Mouse (Mus musculus): ENCODE results near the gene Smok3a. TPM values are rescaled to one million over a fixed set of nuclear protein-coding genes. Genes with fewer than 3 reads are reported as not detected.

The Smok3a gene
- polyA plus RNA-seq (2012; rRNA removed) = not detected in 2 replicates

GRCm38 (mm10) chr5:138020961-138021479 lies at the start of gene Smok3a, which contains the start of gene Smok3b:
TSS of gene Smok3a (plus strand) at chr5:138021261.
TSS of gene Smok3b (plus strand) at chr5:138021429.

GRCm38 (mm10) chr5:137981300-137981699 lies 39.8 kb upstream of the Smok3a start, which contains the start of gene Azgp1:
TSS of gene Azgp1 (plus strand) at chr5:137981520.

GRCm38 (mm10) chr5:138052894-138053293 lies 31.8 kb downstream of the Smok3a start, which contains the start of gene Smok3c:
TSS of gene Smok3c (plus strand) at chr5:138053194.

Other genes with a start within 250 kb of the Smok3a start
- gene Ppp1r35, start 242.4 kb upstream of the Smok3a start, polyA plus RNA-seq (2012; rRNA removed) = 19.0 and 23.1 TPM in 2 replicates
- gene Mepce, start 233.6 kb upstream of the Smok3a start, polyA plus RNA-seq (2012; rRNA removed) = 12.9 and 13.7 TPM in 2 replicates
- gene Zcwpw1, start 233.5 kb upstream of the Smok3a start, polyA plus RNA-seq (2012; rRNA removed) = 3.0 and 3.4 TPM in 2 replicates
- gene Pilra, start 185.0 kb upstream of the Smok3a start, polyA plus RNA-seq (2012; rRNA removed) = 1.1 and 1.7 TPM in 2 replicates
- 2.3 and 3.3 TPM in 2 replicates for gene Pilrb1, start 163.2 kb upstream of the Smok3a start, polyA plus RNA-seq (2012; rRNA removed)
- gene Pilrb2, start 149.4 kb upstream of the Smok3a start, polyA plus RNA-seq (2012; rRNA removed) = 1.2 and 2.3 TPM in 2 replicates
- 0.98 and 1.0 TPM in 2 replicates for gene Cyp3a13, start 99.6 kb upstream of the Smok3a start, polyA plus RNA-seq (2012; rRNA removed)
- gene Gjc3, start 58.2 kb upstream of the Smok3a start, polyA plus RNA-seq (2012; rRNA removed) = 0.01 TPM in 2 replicates
- 2.0 and 2.4 TPM in 2 replicates for gene Azgp1, start 39.7 kb upstream of the Smok3a start, polyA plus RNA-seq (2012; rRNA removed)
- not detected in 2 replicates for gene Smok3b, start 168 bp downstream of the Smok3a start, polyA plus RNA-seq (2012; rRNA removed)
- not detected in 2 replicates for gene Smok3c, start 31.9 kb downstream of the Smok3a start, polyA plus RNA-seq (2012; rRNA removed)
- gene Zkscan1, start 63.8 kb downstream of the Smok3a start, polyA plus RNA-seq (2012; rRNA removed) = 2.4 and 2.7 TPM in 2 replicates
- 8.4 and 8.6 TPM in 2 replicates for gene Zscan21, start 95.6 kb downstream of the Smok3a start, polyA plus RNA-seq (2012; rRNA removed)
- 1.1 and 1.3 TPM in 2 replicates for gene Zfp113, start 134.5 kb downstream of the Smok3a start, polyA plus RNA-seq (2012; rRNA removed)
- gene Cops6, start 139.8 kb downstream of the Smok3a start, polyA plus RNA-seq (2012; rRNA removed) = 59.9 and 71.7 TPM in 2 replicates
- 11.7 and 12.6 TPM in 2 replicates for gene Ap4m1, start 150.7 kb downstream of the Smok3a start, polyA plus RNA-seq (2012; rRNA removed)
- gene Mcm7, start 151.2 kb downstream of the Smok3a start, polyA plus RNA-seq (2012; rRNA removed) = 136 TPM in 2 replicates
- 26.7 and 32.9 TPM in 2 replicates for gene Taf6, start 166.2 kb downstream of the Smok3a start, polyA plus RNA-seq (2012; rRNA removed)
- 10.2 and 10.4 TPM in 2 replicates for gene Cnpy4, start 166.2 kb downstream of the Smok3a start, polyA plus RNA-seq (2012; rRNA removed)
- gene Mblac1, start 173.1 kb downstream of the Smok3a start, polyA plus RNA-seq (2012; rRNA removed) = 1.9 TPM in 2 replicates
- 0.07 and 0.16 TPM in 2 replicates for gene Nxpe5, start 204.6 kb downstream of the Smok3a start, polyA plus RNA-seq (2012; rRNA removed)
- 34.9 and 35.6 TPM in 2 replicates for gene Lamtor4, start 234.2 kb downstream of the Smok3a start, polyA plus RNA-seq (2012; rRNA removed)
- 19.6 and 21.8 TPM in 2 replicates for gene BC037034, start 242.8 kb downstream of the Smok3a start, polyA plus RNA-seq (2012; rRNA removed)